Mouse (Mus musculus) embryonic fibroblast, embryonic 13.5 days (primary cell): ENCODE results near the gene Qdpr.

Experiments
- CTCF ChIP-seq: IDR thresholded peaks from 2 replicates; pipeline ENCODE4 v1.5.1; 2011; ENCODE audit warnings: mild to moderate bottlenecking, control low read depth, low read length, moderate library complexity, borderline replicate concordance; ENCODE audit not compliant: insufficient read depth
- POLR2A ChIP-seq: IDR thresholded peaks from 2 replicates; pipeline ENCODE4 v1.6.1; 2011; ENCODE audit warnings: low read depth, mild to moderate bottlenecking, control low read depth, low read length, moderate library complexity

DNA sequence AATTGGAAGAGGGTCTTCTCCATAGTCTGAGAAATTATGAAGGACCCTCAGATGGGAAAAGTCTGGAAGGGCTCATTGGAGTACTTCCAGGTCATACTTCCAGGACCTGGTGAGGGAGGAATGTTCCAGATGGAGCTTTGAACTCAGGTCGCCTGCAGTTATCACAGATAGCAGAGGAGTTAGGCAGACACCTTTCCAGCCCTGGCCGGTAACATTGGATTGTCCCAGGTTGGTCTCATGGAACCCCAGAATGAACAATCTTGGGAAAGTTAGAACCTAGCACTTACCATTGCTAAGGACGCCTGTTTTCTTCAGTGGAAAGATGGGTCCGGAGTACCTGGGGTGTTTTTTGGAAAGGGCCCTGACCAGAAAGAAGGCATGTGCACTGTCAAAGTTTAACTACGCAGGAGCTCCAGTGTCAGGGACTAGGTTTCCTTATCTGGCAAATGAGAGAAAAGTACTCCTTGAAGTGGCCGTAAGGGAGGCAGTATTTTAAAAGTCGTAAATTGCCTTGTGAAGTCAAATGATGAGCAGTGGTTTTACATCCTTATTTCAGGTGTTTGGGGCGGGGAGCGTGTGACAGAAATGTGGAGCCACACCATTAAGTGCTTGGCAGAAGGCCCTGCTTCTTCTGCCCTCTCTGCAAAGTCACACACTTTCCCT is 44.2 kb upstream of the Qdpr start:
- TF ChIP-seq CTCF (no peak), POLR2A (no peak)
